Mouse (Mus musculus) MEL (cell line): ENCODE results near the gene Igtp.
"Not testable (repeated sequence)": the region's sequence is repeated elsewhere in the genome, so short reads cannot be mapped to it uniquely, and the experiment has no call there.

Experiments used
- CTCF ChIP-seq, 3 experiments: IDR thresholded peaks in 2 of 3; conservative IDR thresholded peaks in 1 of 3; 2 replicates each; pipeline ENCODE4 v1.5.1; 2011 to 2012; ENCODE audit warnings: low read length in 3 of 3, low read depth in 2 of 3, mild to moderate bottlenecking in 2 of 3, improper control_type of control experiment in 1 of 3, inconsistent platforms in 1 of 3, mixed read lengths in 1 of 3, moderate library complexity in 1 of 3; ENCODE audit not compliant: control insufficient read depth in 1 of 3, insufficient read depth in 1 of 3, poor library complexity in 1 of 3, severe bottlenecking in 1 of 3
- E2F4 ChIP-seq: IDR thresholded peaks from 2 replicates; pipeline ENCODE4 v1.6.1; 2011; ENCODE audit warnings: low read depth, low read length, improper control_type of control experiment, borderline replicate concordance
- ELF1 ChIP-seq: IDR thresholded peaks from 2 replicates; pipeline ENCODE4 v1.6.1; 2014; ENCODE audit warnings: low read depth, mild to moderate bottlenecking, inconsistent platforms, low read length, improper control_type of control experiment, moderate library complexity
- KAT2A ChIP-seq: conservative IDR thresholded peaks from 2 replicates; pipeline ENCODE4 v1.6.1; 2012; ENCODE audit warnings: low read depth, low read length, improper control_type of control experiment, inconsistent platforms
- MAFK ChIP-seq: IDR thresholded peaks from 2 replicates; pipeline ENCODE4 v1.6.1; 2011; ENCODE audit warnings: low read depth, mild to moderate bottlenecking, low read length, improper control_type of control experiment, borderline replicate concordance
- POLR2A ChIP-seq, 2 experiments: IDR thresholded peaks; 2 replicates each; pipeline ENCODE4 v1.6.1; 2011 to 2012; ENCODE audit warnings: low read length in 2 of 2, mild to moderate bottlenecking in 2 of 2, control low read depth in 1 of 2, improper control_type of control experiment in 1 of 2, low read depth in 1 of 2, moderate library complexity in 1 of 2; ENCODE audit not compliant: control insufficient read depth in 1 of 2, insufficient read depth in 1 of 2, poor library complexity in 1 of 2
- TCF12 ChIP-seq: IDR thresholded peaks from 2 replicates; pipeline ENCODE4 v1.6.1; 2014; ENCODE audit warnings: low read depth, mild to moderate bottlenecking, inconsistent platforms, low read length, improper control_type of control experiment, moderate library complexity
- USF1 ChIP-seq: IDR thresholded peaks from 2 replicates; pipeline ENCODE4 v1.6.1; 2014; ENCODE audit warnings: low read depth, mild to moderate bottlenecking, inconsistent platforms, low read length, improper control_type of control experiment, moderate library complexity

GRCm38 (mm10) chr11:58199229-58200037, at the start of gene Igtp, which contains the start of gene Irgm2:
- not testable (repeated sequence) for TF ChIP-seq USF1; CTCF (IDR thresholded peaks at IDR 0.05 in 2 of 3, conservative IDR thresholded peaks at IDR 0.05 in 1 of 3; ENCODE audit: control insufficient read depth in 1 of 3, insufficient read depth in 1 of 3, low read depth in 2 of 3, low read length in 3 of 3, poor library complexity in 1 of 3, severe bottlenecking in 1 of 3); TCF12; E2F4; ELF1; KAT2A; MAFK
- peak in 1 of 2 experiments; percentile 59; a peak in 2 of 4 replicates for TF ChIP-seq POLR2A (IDR thresholded peaks at IDR 0.05; ENCODE audit: control insufficient read depth in 1 of 2, insufficient read depth in 1 of 2, low read depth in 1 of 2, low read length in 2 of 2, poor library complexity in 1 of 2)
